Mouse (Mus musculus) intestine, postnatal 0 days (tissue): ENCODE results near the gene Chst15. TPM values are rescaled to one million over a fixed set of nuclear protein-coding genes. Genes with fewer than 3 reads are reported as not detected.

Experiments used
- ATAC-seq: fragments of 200-750 bp; cut with Nextera tagmentation; 2 replicates; pipeline ENCODE4 v1.8.0; 2017; ENCODE audit warnings: mild to moderate bottlenecking, moderate TSS enrichment, moderate library complexity
- H3K27ac ChIP-seq: fragments of 300-500 bp; sonication (generic); 2 replicates; pipeline ENCODE4 v1.5.1; 2014; ENCODE audit warnings: mild to moderate bottlenecking, low read depth, low read length, moderate library complexity
- H3K27me3 ChIP-seq: fragments of 300-500 bp; sonication (generic); replicated peaks from 2 replicates; pipeline ENCODE4 v1.6.1; 2014; ENCODE audit warnings: low read length, mixed read lengths; ENCODE audit not compliant: control insufficient read depth, insufficient read depth
- H3K36me3 ChIP-seq: fragments of 300-500 bp; sonication (generic); 2 replicates; pipeline ENCODE4 v1.6.1; 2014; ENCODE audit warnings: mild to moderate bottlenecking, moderate library complexity; ENCODE audit not compliant: control insufficient read depth, insufficient read depth
- H3K4me1 ChIP-seq: fragments of 300-500 bp; sonication (generic); replicated peaks from 2 replicates; pipeline ENCODE4 v1.6.1; 2014; ENCODE audit warnings: antibody characterized with exemption, low read length, mixed read lengths; ENCODE audit not compliant: control insufficient read depth, insufficient read depth
- H3K4me2 ChIP-seq: fragments of 300-500 bp; sonication (generic); replicated peaks from 2 replicates; pipeline ENCODE4 v1.6.1; 2014; ENCODE audit warnings: low read depth, mild to moderate bottlenecking, moderate library complexity
- H3K4me3 ChIP-seq: fragments of 300-500 bp; sonication (generic); 2 replicates; pipeline ENCODE4 v1.5.1; 2014; ENCODE audit warnings: low read depth, low read length
- H3K9ac ChIP-seq: fragments of 300-500 bp; sonication (generic); 2 replicates; pipeline ENCODE4 v1.6.1; 2014; ENCODE audit warnings: mild to moderate bottlenecking, low read depth, low read length
- H3K9me3 ChIP-seq: fragments of 300-500 bp; sonication (generic); 2 replicates; pipeline ENCODE4 v1.6.1; 2016; ENCODE audit warnings: mixed run types; ENCODE audit not compliant: control insufficient read depth
- CTCF ChIP-seq: sonication (generic); IDR thresholded peaks from 2 replicates; pipeline ENCODE4 v1.5.1; 2016; ENCODE audit warnings: low read depth, mild to moderate bottlenecking, control low read depth, antibody characterized with exemption, moderate library complexity
- WGBS: fragments of 180-500 bp; shearing (Covaris S2); extraction: QIAGEN DNeasy Blood & Tissue Kit; methylation state at CpG from one replicate; pipeline ENCODE4 v1.1.7; 2014; 5-methylcytosine and 5-hydroxymethylcytosine counted together
- polyA plus RNA-seq: library from polyadenylated mRNA; unstranded; fragments of >200 nt; fragmentation: Nextera tagmentation; extraction: Ambion mirVana; gene quantifications from 2 replicates; pipeline ENCODE4 v1.2.1, GENCODE M21; 2015

The Chst15 gene
- polyA plus RNA-seq, 1 experiment from 2014 or later: 7.9 TPM

- peaks cover 6% of the 10 kb centered on the region; the same call in 1 of the 2 replicates for H3K36me3 ChIP-seq
- H3K27ac ChIP-seq: no peak overlapping the region
- no peaks in the 10 kb centered on the region for H3K27me3 ChIP-seq
- no peak overlapping the region for H3K4me2 ChIP-seq
- no peaks in the 10 kb centered on the region for H3K4me1 ChIP-seq
- H3K9me3 ChIP-seq: no peaks in the 10 kb centered on the region
- H3K4me3 ChIP-seq: no peak overlapping the region
- ATAC-seq: no peak
- TF ChIP-seq CTCF: no peak
- no peak overlapping the region for H3K9ac ChIP-seq
- 95% methylated on average over 4 of the region's 4 CpGs for WGBS
Observed at GRCm38 (mm10) chr7:132253078-132253477, 64.0 kb downstream of the Chst15 start.

- Histone ChIP-seq H3K4me2 (no peak overlapping the region), H3K27me3 (no peaks in the 10 kb centered on the region), H3K9ac (no peak overlapping the region), H3K36me3 (peaks cover 6% of the 10 kb centered on the region; the same call in 1 of the 2 replicates), H3K4me1 (no peaks in the 10 kb centered on the region), H3K4me3 (no peak overlapping the region), H3K27ac (no peak overlapping the region), H3K9me3 (no peaks in the 10 kb centered on the region)
- no peak for TF ChIP-seq CTCF
- no peak for ATAC-seq
- WGBS: 56% methylated on average over 10 of the region's 10 CpGs
Observed at GRCm38 (mm10) chr7:132249563-132250119, 67.4 kb downstream of the Chst15 start.

- Histone ChIP-seq H3K9ac (no peak overlapping the region), H3K4me2 (no peak overlapping the region), H3K27ac (no peak overlapping the region), H3K36me3 (peaks cover 10% of the 10 kb centered on the region; the same call in 1 of the 2 replicates), H3K27me3 (no peaks in the 10 kb centered on the region), H3K4me3 (no peak overlapping the region), H3K4me1 (no peaks in the 10 kb centered on the region), H3K9me3 (no peaks in the 10 kb centered on the region)
- TF ChIP-seq CTCF: no peak
- ATAC-seq: no peak
- 50% methylated on average over 11 of the region's 11 CpGs for WGBS
Observed at GRCm38 (mm10) chr7:132247567-132247966, 69.5 kb downstream of the Chst15 start.

- no peak overlapping the region for H3K4me2 ChIP-seq
- TF ChIP-seq CTCF: no peak
- no peak for ATAC-seq
- no peaks in the 10 kb centered on the region for H3K27me3 ChIP-seq
- no peaks in the 10 kb centered on the region for H3K4me1 ChIP-seq
- no peak overlapping the region for H3K4me3 ChIP-seq
- H3K27ac ChIP-seq: no peak overlapping the region
- no peak overlapping the region for H3K9ac ChIP-seq
- H3K9me3 ChIP-seq: no peaks in the 10 kb centered on the region
- H3K36me3 ChIP-seq: peaks cover 10% of the 10 kb centered on the region; the same call in 1 of the 2 replicates
- 93% methylated on average over 5 of the region's 5 CpGs for WGBS
Observed at GRCm38 (mm10) chr7:132247091-132247490, 69.9 kb downstream of the Chst15 start.

GRCm38 (mm10) chr7:132245730-132246129, 71.3 kb downstream of the Chst15 start:
- 84% methylated on average over 6 of the region's 6 CpGs for WGBS
- H3K9me3 ChIP-seq: no peaks in the 10 kb centered on the region
- H3K4me1 ChIP-seq: no peaks in the 10 kb centered on the region
- peak overlapping the region; percentile 21; the same call in 1 of the 2 replicates for H3K27ac ChIP-seq
- H3K9ac ChIP-seq: no peak overlapping the region
- H3K27me3 ChIP-seq: no peaks in the 10 kb centered on the region
- peaks cover 13% of the 10 kb centered on the region; the same call in 1 of the 2 replicates for H3K36me3 ChIP-seq
- no peak overlapping the region for H3K4me3 ChIP-seq
- ATAC-seq: no peak
- TF ChIP-seq CTCF: no peak
- H3K4me2 ChIP-seq: no peak overlapping the region

- Histone ChIP-seq H3K4me3 (no peak overlapping the region), H3K27ac (no peak overlapping the region), H3K4me1 (no peaks in the 10 kb centered on the region), H3K36me3 (peaks cover 13% of the 10 kb centered on the region; the same call in 1 of the 2 replicates), H3K4me2 (no peak overlapping the region), H3K9ac (no peak overlapping the region), H3K9me3 (no peaks in the 10 kb centered on the region), H3K27me3 (no peaks in the 10 kb centered on the region)
- WGBS: 93% methylated on average over 14 of the region's 14 CpGs
- TF ChIP-seq CTCF: no peak
- no peak for ATAC-seq
Observed at GRCm38 (mm10) chr7:132244637-132245036, 72.4 kb downstream of the Chst15 start.
